Mouse (Mus musculus) ES-E14 (cell line): Measurements from ENCODE around the gene Spcs2.

Experiments
- CHD2 ChIP-seq: IDR thresholded peaks from 2 replicates; pipeline ENCODE4 v1.6.1; 2014; ENCODE audit warnings: mild to moderate bottlenecking, low read depth, low read length, inconsistent platforms
- HCFC1 ChIP-seq: IDR thresholded peaks from 2 replicates; pipeline ENCODE4 v1.6.1; 2012; ENCODE audit warnings: low read length, inconsistent platforms, borderline replicate concordance; ENCODE audit not compliant: insufficient read depth
- MAFK ChIP-seq: IDR thresholded peaks from 2 replicates; pipeline ENCODE4 v1.6.1; 2014; ENCODE audit warnings: mild to moderate bottlenecking, low read depth, low read length, inconsistent platforms; ENCODE audit not compliant: insufficient read depth
- ZC3H11A ChIP-seq: IDR thresholded peaks from 2 replicates; pipeline ENCODE4 v1.6.1; 2012; ENCODE audit warnings: low read depth, mild to moderate bottlenecking, inconsistent platforms, low read length, borderline replicate concordance
- ZNF384 ChIP-seq: IDR thresholded peaks from 2 replicates; pipeline ENCODE4 v1.6.1; 2012; ENCODE audit warnings: low read depth, low read length, inconsistent platforms

DNA sequence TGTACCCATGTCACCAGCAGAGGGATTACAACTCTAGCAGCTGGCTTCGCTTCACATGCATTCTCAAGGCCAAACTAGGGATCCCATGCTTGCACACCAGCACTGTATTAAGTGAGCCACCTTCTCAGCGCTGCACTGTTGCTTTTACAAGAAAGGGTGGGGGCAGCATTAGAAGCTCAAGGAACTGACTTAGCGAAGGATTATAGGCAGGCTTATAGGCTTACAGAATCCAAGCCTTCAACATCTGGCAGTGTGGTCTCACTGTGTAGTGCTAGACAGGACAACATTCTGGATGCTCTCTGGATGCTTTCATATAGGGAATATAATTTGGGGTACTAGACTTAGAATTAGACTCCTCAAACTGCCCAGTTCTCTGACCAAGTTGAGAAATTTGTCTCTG lies 25.0 kb downstream of the Spcs2 start:
- TF ChIP-seq HCFC1 (no peak), CHD2 (no peak), ZC3H11A (no peak), MAFK (no peak), ZNF384 (no peak)
